Mouse (Mus musculus) adipocyte (in vitro differentiated cells): ENCODE measurements at regions not wholly inside any gene's neighbourhood (a gene's known extent, or its start where the extent isn't known, plus 50 kb on each side); places are given as distances from the start of the nearest gene placed in this dataset.
A peak's percentile ranks its signal among the peaks of the same experiment; 100 is the strongest.

Source experiments
- DNase-seq: peaks from one replicate; pipeline ENCODE4 v3.0.0-alpha.2; 2016; ENCODE audit warnings: low spot score

DNA sequence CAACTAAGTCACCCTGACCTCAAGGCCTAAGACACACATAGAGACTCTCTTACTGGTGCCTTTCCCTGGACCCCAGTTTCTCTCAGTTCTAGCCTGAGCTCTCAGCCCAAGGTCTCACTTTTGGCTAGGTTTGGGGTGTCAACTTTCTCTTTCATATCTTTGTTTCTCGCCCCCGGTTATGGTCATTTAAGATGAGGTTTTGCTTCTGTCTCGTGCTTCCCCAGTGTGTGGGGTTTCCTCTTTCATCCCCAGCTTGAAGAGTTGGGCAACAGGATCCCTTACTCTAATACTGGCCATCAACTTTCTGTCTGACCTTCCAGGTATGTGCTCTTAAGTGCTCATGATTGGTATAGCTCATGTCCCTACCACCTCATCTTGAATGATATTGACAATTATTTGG is 67.5 kb downstream of the Lmo4 start:
- DNase-seq, result no peak

DNA sequence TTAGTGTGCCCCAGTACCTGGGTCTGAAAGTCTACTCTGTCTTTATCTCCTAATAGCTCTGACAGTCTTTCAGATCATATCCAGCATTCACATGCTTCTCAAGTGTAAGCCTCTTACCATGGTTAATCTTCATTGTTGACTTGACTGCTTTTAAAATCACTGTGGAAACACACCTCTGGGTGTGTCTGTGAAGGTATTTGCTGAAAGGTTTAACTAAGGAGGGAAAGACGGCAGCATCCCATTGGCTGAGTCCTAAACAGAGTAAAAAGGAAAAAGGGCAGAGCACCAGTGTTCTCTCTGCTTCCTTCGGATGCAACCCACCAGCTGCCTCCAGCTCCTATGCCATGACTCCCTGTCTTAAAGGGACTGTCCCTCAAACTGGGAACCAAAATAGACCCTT is 68.6 kb downstream of the Lmo4 start:
- no peak for DNase-seq

DNA sequence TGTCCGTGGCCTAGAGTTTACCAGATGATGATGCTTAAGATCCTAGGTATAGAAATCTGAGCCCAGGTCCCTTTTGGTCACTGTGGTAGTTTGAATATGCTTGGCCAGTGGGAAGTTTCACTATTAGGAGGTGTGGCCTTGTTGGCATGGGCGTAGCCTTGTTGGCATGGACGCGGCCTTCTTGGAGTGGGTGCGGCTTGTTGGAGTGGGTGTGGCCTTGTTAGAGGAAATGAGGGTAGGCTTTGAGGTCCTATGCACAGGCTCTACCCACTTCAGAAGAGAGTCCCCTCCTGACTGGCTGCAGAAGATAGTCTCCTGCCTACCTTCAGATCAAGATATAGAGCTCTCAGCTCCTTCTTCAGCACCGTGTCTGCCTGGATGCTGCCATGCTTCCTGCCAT is 69.4 kb downstream of the Lmo4 start:
- DNase-seq, result no peak

DNA sequence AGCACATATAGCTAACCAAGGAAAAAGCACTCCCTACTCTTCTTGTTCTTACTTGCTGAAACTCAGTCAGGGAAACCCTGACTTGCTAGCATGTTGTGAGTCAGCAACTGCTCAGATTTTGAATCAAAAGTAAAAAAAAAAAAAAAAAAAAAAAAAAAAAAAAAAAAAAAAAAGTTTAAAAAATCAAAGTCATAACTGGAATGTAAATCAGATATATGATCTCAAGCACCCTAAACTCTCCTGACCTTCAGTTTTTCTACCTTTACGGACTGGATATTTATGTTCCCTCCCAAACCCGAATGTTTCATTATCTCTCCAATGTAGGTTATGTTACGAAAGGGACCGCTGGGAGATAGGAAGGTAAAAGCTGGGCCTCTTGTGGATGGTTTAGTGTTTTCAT is 77.0 kb downstream of the Lmo4 start:
- DNase-seq, result no peak

DNA sequence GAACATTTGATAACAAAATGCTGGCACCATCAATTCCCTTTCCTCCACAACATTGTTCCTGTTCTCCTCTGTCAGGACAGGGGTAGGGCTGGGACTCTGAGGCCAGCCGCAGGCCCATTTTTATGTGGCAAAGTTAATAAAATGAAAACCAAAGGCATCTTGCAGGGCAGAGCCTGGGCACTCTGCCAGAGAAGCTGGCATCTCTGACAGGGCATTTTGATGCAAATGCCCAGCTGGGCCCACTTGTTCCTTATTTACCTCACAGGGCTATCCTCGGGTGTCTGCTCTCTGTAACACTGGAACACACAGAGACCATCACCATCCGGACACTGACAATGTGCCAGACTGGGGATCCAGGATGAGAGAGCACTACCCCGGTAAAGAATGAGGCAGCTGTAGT is 80.7 kb downstream of the Lmo4 start:
- peak; percentile 50 for DNase-seq

DNA sequence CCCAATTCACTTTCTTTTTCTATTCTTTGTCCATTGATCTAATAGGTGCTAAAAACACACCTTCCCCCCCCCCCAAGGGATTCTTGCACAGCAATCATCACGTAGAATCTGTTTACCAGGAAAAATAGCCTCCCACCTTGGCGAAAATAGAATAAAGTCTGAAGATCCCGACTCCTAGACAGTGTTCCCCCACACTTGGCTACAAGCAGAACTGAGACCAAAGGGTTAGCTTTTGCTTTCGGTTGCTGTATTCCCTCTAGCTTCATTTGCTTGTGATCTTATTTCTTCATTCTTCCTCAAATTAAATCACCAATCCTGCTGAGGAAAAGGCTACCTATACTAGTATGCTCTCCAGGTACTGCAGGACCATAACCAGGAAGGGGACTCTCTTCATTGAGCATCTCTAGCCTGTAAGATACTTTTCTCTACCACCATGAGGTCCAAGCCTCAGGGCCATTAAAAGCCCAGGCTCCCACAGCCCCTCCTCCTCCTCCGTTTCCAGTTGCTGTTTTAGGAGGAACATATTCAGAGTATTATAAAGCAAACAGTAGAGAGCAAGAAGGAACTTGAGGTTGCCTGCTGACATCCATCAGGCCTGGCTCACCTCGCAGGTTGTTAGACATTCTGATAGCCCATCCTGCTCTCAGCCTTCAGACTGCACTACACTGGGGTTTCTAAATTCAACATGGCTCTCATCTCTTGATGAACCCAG is 81.5 kb downstream of the Lmo4 start:
- no peak for DNase-seq

DNA sequence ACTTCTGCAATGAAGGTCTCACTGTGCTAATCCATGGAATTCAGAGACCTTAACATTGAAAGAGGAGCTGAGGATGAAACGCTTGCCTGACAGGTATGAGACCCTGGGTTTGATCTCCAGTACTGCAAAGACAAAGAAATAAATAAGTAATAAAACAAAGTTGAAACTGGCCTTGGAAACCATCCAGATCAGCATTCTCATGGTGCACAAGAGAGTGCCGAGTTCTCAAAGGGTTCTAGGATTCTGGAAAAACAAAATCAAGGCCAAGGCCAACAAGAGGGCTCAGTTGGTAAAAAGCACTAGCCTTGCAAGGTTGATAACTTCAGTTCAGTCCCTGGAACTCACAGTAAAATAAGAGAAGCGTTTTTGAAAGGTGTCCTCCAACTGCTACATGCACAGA is 85.9 kb downstream of the Lmo4 start:
- no peak for DNase-seq

DNA sequence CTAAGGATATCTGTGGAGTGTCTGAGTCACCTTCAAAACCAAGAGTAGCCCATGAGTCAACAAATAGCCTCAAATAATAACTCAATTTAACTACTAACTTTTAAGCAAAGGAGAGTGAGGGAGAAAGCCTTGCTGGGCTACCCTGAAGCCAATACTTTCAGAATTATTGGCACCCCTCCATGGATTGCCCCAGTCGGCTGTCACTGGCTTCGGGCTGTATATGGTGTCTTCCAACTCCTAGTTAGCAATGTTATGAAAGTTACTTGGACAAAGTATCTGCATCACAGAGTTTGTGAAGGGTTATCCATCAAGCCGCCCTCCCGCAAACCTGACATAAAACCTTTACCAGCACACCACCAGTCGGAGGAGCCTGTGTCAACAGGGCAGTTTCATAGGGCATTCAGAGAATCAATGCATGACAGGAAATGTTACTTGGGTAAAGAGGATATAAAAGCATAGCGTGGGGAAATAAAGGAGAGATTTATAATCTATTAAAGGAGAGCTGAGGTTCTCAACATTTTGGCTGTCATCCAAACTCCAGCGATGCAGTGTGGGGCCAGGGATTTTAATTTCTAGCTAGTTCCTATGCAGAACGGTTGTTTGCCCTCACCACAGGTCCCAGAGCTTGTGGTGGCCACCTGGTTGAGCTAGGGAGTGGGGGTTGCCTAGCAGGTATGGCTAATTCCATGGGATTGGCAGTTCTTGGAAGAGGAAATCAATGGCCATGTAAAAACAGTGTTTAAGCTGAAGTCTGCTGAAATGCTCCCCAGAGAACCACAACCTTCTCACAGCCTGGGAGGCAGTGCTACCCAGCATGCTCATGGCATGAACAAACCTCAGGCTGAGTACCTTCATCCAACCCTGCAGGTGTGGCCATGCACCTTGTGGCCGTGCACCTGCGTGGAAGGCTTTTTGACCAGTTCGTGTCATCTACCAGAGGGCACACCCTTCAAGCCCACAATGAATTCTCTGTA is 91.1 kb downstream of the Lmo4 start:
- DNase-seq, result peak; percentile 51

DNA sequence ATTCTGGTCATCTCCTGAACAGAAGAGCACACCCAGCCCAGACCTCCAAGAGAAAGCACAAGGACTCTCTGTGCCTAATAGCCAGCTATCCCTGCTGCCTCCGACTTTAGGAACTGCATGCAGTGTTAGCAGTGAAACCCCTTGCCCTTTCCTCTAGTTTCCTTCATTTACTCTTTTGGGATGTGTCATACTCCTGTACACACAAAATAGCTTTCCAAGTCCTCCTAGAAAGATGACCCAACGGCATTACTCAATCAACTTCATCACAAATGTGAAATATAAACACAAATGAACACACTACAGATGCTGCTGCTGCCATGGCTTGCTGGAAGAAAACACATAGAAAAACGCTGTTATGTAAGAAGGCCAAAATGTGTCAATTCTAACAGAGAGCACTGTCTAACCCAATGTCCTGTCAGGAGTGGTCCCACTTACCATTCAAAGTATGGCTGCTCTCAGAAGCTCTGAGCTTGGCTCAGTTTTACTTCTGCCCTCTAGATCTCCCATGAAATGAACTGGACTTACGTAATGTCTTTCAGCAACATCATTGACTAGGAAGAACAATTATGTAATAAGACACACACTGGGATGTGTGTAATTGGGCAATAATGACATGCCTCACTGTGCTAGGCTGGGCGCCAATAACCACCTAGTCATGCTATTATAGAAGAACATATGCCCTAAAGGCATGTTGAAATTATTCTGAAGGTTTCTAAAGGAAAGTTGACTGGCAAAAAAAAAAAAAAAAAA is 94.5 kb downstream of the Lmo4 start:
- DNase-seq, result peak; percentile 84

DNA sequence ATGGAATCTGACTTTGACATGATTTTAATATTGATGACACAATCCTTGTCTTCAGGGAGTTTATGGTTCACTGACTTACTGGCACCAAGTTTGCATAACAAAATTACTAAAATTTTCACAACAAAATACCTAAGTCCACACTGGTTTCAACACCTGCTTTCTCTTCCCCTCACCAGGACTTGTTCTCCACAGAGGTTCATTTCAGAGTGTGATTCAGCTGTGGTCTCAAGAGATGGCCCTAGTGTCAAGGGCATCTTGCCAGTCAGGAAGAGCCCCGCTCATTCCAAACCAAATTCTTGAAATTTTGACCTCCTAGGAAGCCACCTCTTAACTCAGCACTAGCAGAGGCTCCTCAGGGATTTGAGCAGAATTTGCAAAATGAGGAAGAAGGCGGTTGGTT is 95.3 kb downstream of the Lmo4 start:
- DNase-seq, result no peak

DNA sequence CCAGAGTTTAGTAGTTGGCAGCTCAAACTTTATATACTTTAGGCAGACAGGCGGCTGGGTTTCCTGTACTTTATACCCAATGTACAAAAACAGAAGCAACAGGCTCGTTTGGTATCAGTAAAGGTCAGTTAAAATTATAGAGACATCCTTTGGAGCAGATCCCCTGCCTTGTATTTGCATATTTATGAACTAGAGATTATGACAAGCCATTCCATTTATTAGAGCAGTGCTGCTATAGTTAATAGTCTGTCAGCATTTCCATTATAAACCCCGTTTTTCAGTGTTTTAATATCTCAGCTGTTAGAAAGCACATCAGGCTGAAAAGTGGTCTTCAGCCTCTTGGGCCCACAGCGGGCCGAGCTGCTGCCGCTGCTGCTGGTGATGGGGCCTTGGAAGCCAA is 96.7 kb downstream of the Lmo4 start:
- no peak for DNase-seq

DNA sequence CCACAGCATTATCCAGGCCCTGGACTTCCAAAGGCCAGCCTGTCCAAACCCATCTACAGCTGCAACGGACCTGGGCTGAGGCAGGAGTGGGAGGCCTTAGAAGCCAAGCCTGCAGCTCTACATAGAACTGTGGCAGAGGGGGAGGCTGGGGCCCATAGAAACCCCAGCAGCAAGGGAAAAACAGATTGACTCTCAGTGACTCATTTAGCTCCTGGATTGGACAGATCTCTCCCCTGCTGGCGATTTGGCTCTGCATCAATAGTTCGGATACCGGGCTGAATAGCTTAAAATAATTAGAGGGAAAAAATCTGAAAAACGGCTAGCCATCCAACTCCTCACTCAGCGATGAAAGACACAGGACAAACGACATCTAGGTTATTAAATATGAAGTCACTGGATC is 97.4 kb downstream of the Lmo4 start:
- DNase-seq, result peak; percentile 12

DNA sequence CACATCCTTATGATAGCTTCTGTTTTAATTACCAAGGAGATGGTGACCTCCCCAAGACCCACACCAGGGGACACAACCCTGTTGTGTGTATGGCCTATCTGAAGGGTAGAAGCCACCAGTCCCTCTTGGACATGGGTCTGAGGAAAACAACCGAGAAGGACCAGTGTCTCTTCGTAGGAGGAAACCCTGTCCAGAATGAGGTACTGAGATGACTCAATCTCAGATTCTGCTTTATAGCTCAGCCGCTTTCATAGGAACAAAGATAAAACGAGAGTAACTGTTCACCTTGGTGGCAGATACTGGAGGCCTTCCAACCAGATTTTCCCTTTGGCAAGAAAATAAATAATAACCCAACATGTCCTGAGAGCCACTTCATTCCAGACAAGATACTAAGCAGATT is 100.7 kb downstream of the Lmo4 start:
- DNase-seq, result no peak

DNA sequence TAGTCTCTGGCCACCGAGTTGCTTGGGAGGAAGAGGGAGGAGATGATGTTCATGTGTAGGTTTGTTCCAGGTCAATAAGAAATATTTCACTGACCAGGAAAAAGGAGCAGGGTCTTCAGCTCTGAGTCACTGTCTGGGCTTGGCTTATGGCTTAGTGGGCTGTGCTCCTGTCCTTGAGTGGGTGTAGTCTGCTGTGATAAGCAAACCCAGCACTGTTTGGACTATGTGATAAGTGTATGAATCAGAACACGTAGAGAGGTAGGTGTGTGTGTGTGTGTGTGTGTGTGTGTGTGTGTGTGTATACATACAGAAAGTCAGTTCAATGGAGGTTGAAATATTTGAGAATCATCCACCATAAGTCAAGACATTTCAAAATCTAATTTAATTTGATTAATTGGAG is 105.6 kb downstream of the Lmo4 start:
- DNase-seq, result no peak

DNA sequence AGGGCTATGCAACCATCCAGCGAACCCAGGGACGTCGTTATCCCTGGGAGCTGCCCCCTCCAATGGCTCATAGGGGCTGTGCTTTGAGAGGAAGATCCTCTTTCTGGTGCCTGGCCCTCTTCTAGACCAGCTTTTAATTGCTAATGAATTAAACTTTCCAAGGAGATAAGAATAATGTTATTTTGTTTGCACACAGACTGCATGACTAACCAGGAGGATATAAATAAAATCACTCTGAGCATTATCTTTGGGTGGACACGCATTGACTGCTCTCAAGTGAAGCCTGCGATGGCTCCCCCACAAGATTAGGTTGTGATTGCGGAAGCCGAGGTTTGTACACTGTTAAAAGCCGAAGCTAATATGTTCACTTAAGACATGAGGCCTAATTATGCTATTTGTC is 106.3 kb downstream of the Lmo4 start:
- DNase-seq, result no peak

DNA sequence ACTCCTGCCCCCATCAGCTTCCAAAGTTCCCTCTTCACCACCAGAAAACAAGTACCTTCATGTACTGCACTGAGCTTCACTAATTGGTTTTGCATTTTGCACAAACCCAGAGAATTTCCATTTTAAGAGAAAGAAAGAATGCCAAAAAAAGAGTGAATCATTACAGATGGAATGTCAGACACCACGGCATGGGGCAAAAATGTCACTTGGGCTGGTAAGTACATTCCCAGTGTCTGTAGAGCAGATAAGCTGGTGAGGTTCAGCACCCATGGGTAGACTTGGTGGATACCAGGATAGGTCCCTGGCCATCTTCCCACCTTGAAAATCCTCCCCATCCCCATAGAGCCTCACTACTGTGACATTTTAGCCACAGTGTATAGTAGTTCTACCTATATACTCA is 113.8 kb downstream of the Lmo4 start:
- DNase-seq, result no peak

DNA sequence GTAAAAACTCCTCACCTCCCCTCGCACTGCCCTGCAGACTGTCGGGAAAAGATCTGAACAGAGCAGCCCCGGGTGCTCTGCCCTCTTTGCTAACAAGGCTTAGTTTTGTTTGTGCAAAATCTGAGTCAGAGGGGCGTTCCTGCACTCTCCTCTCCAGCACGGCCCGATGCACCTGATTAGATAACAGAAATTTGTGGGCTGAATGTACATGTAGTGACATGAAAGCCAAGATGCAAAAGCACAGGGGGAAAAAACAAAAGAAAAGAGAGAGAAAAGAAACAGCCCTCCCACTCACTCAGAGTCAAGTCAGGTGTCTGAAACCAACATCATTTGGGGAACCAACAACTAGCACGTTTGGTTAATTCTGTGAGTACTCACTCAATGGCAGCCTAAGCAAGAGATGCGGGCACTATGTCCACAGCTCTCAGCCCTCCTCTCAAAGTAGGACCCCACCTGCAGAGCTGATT is 115.2 kb downstream of the Lmo4 start:
- no peak for DNase-seq

DNA sequence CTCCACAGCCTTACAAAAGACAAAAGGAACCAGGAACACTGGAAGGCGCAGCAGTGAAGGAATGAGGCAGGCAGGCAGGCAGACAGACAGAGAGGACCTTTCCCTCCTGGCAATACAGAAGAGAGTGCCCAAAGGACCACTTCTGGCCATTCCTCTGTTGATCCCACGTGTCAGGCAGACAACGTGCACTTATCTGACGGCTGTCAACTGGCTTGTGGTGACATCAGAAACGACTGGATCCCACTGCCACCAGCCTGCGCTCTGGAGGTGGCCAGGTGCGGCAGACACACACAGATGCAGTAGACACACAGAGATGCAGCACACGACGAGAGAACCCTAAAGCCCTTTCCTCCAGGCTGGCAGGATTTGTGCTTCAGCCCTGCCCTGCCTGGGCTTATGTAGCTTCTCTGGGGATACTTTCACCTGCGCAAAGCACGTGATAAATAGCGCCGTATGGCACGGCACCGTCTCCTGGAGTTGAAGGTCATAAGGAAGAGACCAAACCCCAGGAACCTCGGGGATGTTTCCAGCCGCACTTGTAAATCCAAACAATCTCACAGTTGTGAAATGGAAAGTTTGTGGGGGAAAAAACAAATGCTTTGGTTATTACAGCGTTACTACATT is 116.6 kb downstream of the Lmo4 start:
- DNase-seq, result no peak

DNA sequence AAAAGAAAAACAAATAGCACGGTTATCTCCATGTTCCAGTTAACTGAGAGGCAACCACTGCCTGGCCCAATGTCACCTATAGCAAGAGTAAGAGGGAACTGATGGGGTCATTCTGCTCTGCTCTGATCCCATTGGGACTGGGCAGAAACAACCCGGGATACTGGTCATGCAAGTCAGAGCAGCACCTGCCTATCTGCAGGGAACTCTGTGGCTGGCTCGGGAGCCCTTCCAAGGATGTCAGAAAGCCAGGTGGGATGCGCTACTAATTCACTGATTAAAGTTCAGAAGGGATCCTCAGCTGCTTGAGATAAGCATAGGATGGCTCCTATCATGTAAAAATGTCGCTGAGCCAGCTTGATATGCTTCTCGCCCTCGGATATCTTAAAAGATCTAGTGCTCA is 117.2 kb downstream of the Lmo4 start:
- no peak for DNase-seq

DNA sequence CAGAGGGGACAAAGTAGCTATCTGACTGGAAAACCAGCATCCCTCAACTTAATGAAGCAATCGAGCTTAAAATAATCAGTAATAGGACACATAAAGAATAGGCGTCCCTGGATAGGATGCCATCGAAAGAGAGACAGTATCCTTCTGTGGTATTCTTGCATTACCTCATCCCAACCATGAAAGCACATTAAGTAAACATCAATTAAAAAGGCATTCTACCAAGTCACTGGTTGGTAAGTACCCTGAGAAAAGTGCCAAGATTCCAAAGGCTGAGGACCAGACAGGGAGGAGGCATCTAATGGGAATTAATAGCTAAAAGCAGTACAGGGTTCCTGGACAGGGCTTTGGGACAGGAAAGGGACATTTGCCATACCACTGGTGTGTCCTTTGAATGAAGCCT is 118.8 kb downstream of the Lmo4 start:
- DNase-seq, result no peak

DNA sequence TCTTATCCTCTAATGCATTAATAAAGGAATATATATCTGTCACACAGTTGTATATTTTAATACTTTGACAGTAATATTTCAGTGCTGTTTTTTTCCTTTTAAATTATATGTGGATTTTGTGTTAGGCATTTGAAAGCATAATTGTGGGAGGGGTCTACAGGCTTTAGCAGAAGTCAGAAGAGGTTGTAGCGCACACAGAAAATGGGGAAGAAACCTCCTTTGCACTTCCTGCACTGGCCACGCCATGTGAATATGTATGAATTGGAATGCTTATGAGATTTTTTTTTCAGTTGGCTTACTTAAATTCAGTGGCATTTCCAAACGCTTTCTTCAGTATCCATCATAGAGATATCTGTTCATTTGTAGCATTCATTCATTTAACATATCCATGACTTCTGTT is 125.1 kb downstream of the Lmo4 start:
- no peak for DNase-seq
